Mouse (Mus musculus) retina, embryonic 14.5 days (tissue): Measurements from ENCODE around the gene Rcsd1.
A peak's percentile ranks its signal among the peaks of the same experiment; 100 is the strongest.
"Not testable (repeated sequence)": the region's sequence is repeated elsewhere in the genome, so short reads cannot be mapped to it uniquely, and the experiment has no call there.

ENCODE experiments used
- DNase-seq: peaks from one replicate; pipeline ENCODE4 v3.0.0-alpha.2; 2015; ENCODE audit warnings: low spot score

Rcsd1 gene

DNA sequence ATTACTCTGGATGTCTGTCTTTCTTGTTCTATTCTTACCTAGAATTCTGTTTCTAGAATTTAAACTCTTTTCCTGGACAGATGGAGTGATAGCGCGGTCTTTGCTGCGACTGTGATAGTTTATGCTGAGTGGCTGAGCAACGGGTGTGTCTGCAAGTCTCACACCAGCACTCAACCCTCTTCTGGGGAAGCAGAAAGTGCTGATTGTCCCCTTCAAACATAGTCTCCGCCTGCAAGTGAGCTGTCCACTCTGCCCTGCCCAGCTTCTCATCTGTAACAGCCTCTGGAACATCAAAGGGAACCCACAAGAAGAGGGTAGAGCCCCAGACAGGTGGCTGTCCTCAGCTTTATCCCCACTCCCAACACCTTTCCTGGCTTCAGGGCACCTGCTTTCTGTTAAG is 19.7 kb downstream of the Rcsd1 start:
- no peak for DNase-seq

DNA sequence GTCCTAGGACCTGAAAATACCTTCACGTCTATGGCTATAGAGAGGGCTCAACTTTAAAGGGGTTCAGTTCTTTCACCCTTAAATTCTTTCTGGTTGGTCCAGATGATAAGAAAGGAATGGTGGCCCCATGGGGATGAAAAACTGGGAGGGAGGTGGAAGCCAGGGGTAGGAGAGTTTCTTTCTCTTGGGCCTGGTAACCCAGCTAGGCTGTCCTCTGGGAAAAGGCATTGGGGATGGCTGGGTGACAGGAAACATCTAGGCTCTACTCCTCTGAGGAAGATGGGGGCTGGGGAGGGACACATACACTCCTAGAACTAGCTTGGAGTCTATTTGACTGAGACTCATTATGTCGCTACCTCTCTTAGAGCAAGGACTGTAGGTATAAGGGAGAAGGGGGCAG is 21.7 kb downstream of the Rcsd1 start:
- DNase-seq = no peak

DNA sequence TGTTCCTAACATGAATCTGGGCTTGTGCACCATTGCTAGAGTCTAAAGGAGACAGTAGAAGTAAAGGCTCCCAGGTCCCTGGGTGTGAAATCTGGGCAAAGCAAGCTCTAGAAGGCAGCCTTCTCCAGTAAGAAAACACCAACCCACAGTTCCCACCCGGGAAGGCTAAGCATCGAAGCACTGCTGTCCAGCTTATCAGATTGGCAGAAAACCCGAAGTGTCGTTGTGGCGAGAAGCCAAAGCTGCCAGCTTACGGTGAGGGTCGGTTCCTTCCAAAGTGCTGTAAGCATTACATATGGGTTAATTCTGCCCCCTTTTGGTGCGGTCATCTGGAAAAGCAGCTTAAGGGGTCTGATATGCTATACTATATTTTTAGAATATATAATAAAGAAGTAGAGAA is 22.6 kb downstream of the Rcsd1 start:
- no peak for DNase-seq

DNA sequence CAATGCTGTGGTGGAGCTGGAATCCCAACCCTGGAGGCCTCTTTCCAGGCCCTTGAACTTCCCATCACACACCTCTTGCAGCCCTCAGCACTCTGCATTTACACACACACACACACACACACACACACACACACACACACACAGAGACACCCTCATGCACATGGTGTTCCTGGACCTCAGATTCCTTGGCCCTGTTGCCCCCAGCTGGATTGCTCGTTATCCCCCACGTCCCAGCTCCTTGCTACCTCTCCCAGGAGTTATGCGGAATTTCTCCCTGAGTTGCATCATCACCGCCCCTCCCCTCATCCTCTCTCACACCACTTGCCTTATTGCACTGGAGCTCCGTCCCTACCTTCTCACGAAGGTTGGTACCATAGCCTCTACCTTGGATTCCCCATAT is 23.2 kb downstream of the Rcsd1 start:
- no peak for DNase-seq

DNA sequence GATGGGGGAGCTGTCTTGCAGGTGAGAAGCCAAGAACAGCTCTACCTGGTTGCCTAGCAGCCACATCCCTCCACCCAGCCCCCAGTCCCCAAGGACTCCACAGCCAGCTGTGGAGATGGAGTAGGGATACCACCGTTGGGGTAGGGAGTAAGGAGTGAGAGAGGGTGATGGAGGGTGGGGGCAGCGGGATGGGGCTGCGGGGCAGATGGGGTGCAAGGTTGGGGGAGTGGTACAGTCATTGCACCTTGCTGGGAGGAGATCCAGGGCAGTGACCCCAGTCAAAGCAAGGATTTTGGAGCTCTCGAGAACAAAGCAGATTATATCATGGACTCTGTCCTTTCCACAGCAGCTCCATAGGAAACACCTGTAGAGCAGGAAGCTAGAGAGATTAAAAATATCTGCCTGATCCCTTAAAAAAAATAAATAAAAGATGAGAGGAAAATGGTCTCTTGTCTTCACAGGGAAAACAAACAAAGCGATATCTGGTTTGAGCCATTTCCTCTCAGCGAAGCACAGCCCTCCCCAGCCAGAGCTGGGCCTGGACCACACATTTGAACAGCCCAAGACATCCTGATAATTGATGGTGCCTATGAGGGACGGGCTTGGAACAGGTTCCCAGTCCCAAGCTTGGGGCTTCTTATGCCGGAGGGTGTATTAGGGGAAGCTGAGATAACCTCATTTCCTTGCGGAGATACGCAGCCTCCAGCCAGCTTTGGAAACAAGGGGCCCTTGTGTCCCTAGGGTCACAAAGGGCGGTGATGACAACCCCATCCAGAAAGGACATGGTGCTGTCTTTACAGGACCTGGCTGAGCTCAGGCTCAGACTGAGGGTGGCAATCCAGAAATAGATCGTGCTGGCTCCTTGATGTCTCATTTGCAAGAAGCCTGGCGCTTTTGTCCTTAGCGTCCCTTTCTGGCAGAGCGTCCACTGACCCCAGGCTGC is 25.0 kb downstream of the Rcsd1 start:
- no peak for DNase-seq

DNA sequence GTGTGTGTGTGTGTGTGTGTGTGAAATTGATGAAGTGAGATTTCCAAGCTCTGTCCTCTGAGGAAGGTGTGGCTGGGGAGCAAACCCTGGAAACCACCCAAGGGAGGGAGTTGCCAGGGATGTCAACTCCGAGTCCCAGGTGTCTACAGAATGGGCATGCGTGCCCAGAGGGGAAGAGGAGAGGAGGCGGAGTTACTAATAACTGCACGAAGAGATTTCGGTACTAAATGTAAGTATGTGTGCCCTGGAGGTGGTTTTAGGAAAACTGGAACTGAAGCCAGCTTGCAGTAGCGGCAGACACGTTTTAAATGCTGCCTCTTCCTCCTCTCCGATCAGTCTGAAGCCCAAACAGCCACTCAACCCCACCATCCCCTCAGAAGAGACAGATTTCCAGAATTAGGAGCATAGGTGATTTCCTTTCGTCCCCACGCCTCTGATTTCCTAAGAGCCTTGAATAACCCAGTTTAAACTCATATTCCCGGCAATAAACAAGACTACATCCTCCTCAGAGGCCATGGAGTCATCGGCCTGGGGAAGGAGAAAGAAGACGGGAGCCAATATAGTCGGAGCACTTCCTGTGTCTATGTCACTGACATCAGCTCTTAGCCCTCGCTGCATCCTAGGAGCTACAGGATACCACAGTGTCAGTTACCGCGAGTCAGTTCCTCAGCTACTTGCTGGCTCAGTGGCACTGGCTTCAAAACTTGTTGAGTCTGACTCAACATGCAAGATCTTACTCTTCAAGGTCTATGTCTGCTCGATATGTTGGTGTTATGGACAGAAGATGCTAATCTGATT is 27.3 kb downstream of the Rcsd1 start:
- no peak for DNase-seq

DNA sequence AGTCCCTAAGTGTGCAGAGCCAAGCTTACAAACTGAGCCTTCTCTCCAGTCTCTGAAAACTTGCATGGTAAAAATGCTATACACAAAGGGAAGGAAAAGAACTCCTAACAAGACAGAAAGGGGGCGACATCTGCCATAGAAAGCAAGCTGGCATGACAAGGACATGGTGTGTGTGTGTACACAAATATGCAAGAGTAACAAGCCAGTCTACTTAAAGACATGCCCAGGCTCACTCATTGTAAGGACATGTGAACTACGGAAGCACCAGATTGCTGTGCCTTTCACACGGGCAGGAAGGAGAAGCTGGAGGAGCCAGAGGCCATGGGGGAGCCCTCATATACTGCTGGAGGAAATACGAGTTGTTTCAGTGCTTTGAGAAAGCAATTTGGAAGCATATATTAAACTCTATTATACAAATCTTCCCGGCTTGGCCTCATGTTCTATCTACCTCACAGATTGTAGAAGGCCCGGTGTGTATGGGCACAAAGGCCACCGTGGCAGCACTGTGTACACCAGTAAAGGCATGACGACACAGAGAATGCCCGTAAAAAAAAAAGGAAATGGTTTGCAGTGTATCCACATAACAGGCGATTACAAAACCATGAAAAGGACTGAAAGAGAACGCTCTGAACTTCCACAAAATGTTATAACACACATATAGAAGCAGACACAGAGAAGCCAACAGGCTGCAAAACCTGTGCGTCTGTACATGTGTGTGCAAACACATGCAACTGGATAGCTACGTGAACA is 28.3 kb downstream of the Rcsd1 start:
- no peak for DNase-seq

DNA sequence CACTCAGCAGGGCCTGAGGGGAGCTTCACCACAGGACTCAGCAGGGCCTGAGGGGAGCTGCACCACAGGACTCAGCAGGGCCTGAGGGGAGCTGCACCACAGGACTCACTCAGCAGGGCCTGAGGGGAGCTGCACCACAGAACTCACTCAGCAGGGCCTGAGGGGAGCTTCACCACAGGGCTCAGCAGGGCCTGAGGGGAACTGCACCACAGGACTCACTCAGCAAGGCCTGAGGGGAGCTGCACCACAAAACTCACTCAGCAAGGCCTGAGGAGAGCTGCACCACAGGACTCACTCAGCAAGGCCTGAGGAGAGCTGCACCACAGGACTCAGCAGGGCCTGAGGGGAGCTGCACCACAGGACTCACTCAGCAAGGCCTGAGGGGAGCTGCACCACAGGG is 29.5 kb downstream of the Rcsd1 start:
- DNase-seq = not testable (repeated sequence)

DNA sequence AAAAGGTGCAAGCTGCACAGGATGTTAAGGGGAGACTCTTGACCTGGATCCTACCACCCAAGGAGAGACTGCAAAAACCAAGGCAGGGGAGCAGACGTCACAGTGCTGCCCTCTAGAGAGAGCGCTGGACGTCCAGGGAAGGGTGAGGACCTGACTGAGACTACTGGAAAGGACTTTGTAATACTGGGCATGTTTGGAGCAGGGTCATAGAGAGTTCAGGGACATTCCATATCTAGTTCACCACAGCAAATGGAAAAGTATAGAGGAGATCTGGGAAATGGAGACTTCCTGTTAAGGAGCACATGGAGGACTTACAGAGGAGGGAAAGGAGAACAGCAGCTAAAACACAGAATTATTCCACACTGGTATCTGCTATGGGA is 29.9 kb downstream of the Rcsd1 start:
- DNase-seq = no peak

DNA sequence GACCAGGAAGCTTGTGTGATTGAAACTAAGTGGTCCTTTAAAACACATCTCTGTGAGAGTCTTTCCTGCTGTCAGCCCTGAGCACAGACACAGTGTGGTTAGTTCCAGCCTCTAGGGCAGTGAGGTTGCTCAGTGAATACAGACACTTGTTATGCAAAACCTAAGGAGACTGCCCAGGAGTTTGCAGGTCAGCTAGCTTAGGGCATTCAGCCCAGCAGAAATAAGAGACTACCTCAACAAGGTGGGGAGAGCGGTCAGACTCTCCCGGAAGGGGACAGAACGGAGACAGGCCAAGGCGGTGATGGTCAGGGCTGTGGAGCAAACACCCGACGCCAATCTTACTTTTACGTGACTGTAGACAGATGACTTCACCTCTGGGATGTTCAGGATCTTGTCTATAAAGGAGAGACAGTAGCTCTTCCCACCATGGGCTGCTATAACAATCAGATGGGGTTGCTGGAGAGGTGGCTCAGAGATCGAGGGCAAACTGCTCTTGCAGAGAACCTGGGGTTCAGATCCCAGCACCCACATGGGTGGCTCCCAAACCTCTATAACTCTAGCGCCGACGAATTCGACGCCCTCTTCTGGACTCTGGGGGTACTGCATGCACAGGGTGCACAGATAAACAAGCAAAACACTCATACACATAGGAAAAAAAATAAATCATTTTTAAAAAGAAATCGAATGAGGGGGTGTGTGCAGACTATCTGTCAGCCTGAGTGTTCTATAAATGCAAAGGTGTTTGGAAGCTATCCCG is 30.5 kb downstream of the Rcsd1 start:
- DNase-seq = no peak

DNA sequence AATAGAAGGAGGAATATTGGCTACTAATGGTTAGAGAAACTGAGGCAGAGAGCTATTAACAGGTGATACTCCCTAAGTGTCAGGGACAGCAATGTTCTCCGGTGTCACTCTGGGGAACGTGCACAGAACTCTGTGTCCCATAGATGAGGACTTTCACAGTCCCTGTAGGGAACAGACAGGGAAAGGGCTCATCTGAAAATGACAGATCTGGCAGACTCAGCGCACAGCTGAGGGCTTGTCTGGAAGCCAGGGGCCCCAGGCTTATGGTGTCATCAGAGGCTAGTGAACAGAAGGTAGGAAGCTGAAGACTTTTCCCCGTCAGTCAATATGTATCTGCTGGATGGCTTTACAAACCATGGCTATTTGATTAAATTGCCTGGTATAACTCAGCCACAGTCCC is 32.0 kb downstream of the Rcsd1 start:
- DNase-seq = no peak

DNA sequence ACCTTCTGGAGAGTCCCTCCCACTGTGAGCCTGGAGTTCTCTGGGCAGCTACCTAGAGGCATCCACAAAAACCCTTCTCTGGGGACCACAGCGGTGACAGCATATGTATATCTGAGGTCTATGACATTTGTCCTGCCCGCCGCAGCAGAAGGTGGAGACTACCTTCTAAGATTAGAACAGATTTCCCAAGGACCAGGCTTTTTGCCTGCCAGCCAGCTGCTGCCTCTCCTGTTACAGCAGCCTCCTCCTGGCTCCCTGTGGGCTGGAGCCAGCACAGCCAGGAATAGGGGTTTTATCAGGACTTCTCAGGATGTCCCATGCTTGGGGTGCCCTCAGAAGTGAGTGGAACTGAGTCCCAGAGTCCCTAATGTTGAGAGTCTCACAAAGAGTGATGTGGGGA is 32.6 kb downstream of the Rcsd1 start:
- no peak for DNase-seq

DNA sequence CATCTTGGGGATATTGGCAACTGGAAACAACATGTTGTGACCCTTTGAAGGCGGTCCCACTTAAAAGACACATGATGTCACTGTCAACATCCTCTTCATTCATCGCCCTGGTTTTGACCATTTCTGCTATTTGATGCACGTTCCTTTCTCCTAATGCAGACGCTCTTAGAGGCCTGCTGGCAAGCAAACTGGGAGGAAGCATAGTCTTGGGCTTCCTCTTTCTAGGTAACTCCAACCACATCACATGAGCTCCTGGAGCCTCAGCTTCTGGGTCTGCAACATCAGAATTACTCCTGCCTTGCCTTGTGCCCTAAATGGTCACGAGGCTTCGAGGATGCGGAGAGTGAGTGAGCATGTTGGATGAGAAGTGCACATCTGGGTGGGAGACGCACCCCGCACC is 34.4 kb downstream of the Rcsd1 start:
- no peak for DNase-seq

DNA sequence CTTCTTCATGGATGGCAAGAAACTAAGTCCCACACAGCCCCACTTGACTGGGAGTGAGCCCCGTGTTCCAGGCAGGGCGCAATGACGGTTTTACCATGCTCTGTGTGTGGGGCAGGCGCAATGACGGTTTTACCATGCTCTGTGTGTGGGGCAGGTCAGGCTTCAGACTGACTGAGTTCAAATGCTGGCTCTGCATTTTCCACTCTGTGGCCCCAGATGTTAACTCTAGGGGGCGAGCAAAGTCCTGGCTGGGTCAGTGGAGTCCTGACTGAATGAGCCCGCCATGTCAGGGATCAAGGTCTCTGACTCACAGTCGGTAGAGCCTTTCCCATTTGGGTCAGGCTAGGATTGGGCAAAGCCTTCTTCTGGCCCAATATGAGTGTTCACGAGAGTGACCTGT is 37.2 kb downstream of the Rcsd1 start:
- DNase-seq = no peak

DNA sequence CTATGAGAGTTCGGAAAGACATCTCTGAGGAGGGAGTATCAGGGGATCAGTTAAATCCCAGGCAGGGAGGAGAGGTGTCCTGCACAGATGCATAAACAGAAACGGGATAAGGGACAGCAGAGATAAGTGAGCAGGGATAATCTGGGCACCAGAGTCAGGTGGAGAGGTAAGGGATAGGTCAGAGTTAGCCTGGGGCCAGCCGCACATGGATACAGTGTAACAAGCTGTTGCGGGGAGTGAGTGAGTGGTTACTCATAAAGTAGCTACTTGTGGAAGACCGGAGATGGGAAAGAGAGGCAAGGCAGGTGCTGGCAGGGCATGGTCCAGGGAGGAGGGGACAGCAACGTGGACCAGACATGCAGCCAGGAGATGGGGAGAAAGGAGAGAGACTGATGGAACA is 39.5 kb downstream of the Rcsd1 start:
- DNase-seq = no peak

DNA sequence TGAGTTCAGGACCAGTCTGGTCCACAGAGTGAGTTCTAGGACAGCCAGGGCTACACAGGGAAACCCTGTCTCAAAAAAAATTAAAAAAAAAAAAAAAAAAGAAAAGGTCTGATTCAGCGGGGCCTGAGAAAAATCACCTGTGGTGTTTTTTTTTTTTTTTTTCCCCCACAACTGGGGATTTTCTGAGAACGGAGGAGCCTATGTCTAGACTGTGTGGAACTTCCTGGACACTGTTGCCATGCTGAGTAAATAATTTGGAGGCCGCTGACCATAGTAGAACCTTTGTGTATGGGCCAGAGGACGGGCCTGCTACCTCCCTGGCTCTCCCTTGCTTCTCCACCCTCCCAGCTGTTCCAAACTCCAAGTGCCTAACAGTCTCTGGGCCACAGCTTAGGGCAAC is 40.7 kb downstream of the Rcsd1 start:
- no peak for DNase-seq

DNA sequence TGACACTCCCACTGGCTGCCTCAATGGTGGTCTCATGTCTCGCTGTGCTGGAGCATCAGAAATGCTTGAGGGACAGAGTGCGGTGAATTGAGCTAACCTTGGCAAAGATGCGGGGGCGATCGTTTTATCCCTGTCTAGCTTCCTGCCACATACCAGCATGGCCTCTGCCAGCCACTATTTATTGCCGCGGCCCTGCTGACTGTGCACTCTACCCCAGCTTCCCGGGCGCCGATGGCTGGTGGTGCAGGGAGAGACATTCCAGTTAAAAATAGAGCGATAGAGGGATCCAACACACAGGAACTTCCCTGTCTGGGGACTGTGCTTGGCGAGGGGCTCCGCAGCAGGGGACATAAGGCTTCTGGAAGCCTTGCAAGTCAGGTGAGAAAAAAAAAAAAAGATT is 42.2 kb downstream of the Rcsd1 start:
- no peak for DNase-seq

DNA sequence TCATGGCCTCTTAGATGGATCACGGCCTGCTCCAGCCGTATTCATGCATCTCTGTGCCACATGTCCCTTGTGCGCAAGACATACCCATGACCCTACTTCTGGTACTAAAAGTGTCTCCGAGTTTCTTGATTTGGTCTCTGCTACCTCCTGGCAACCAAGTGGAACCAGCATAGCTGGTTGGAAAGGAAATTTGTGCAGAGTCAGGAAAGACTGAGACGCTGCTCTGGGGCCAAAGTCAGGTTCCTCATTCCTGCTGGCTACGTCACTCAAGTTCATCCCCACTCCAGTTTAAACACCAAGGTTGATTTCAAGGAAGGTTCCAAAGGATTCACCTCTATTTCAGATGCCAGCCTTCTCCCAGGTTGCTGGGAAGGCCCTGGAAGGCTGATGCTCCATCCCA is 42.6 kb downstream of the Rcsd1 start:
- DNase-seq = no peak

DNA sequence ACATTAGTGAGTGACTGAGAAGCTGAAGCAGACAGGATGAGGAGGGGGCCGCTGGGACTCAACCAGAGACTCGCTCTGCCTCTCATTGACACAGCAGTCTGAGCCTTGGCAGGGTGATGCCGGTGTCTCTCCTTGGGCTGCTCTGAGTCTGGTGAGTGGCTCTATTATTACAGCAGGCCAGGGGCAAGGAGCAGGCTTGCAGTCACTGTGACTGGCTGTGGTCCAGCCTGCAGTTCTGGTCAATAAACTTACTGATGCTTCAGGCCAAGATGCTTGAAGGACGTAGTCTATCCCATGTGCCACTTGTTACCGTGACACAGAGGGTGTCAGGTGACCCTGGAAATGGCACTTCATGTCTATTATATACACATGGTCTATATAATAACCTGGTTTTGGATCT is 43.8 kb downstream of the Rcsd1 start:
- DNase-seq = no peak

DNA sequence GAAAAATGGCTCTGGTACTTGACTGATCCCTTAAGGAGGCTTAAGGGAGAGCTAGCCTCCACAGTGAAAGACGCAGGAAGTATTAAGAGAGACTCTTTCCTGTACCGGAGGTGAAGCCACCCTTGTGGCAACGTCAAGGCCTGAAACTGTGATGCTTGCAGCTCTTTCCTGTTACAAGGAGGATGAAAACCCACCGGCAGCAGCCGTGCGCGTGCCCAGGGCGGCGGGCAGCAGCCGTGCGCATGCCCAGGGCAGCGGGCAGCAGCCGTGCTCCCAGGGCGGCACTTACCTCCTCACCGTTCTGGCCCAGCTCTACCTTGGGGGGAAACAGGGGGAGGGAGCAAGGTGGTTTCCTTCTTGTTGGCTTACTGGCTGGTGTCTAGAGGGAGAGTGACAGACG is 46.3 kb downstream of the Rcsd1 start:
- DNase-seq = no peak

DNA sequence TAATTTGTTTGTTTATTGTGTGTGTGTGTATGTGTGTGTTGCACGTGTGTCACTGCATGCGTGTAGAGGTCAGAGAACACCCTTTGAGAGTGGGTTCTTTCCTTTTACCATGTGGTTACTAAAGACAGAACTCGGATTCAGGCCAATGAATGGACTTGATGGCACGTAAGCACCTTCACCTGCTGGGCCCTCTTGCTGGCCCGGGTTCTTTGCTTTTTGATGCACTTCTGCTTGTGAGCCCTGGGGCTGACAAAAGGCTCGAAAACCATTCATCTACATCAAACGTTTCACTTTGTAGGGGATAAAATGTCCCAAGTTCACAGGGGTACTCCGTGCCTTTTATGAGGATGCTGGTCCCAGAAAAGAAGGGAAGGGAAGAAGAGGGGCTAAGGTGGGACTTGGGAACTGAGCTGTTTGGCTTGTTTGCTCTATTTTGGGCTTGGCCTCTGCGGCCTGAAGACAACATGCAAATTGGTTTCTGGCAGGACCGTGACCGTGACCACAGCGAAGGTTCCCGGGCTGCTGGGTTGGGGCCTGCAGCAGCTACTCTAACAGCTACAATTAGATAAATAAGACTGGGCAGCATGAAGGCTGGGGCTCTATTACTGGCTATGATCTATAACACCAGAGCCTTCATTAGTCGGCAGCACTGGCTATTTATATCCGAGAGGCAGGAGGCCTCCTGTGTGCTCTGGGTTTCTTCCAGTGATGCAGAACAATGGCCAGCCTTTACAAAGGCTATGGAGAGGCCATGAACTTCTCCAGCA is 46.9 kb downstream of the Rcsd1 start:
- DNase-seq = peak; percentile 55
